Mouse (Mus musculus): ENCODE measurements around the gene Gm6588. TPM values are rescaled to one million over a fixed set of nuclear protein-coding genes. Genes with fewer than 3 reads are reported as not detected.
"Not testable (repeated sequence)": the region's sequence is repeated elsewhere in the genome, so short reads cannot be mapped to it uniquely, and the experiment has no call there.

Gene Gm6588
- total RNA-seq (2014; fragmentation: Nextera tagmentation): not detected in 2 replicates
- not detected in 2 replicates for total RNA-seq (2017)

- ATAC-seq (replicated peaks; ENCODE audit: poor library complexity, severe bottlenecking): no peak
These were observed at the start of gene Gm6588 for GRCm38 (mm10) chr5:112448747-112449440. Gm6588 (plus strand) TSS chr5:112449426.

DNA sequence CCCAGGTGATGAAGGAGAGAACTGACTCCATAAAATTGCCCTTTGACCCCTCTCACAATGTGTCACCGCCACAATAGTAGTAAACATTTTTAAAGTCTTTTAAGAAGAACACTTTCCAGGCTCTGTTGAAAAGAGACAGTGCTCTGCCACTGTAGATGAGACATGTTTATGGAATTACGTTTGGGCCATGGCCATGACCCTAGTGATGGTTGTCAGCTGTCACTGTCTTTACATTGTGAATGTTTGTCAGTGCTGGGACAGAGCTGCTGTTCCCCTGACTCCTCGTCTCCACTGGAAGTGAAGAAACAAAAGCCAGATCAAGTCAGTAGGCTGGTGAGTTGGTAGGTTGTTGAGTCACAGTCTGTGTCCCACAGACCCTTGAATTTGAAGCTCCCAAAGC lies 46.8 kb upstream of the Gm6588 start:
- no peak for ATAC-seq (replicated peaks; ENCODE audit: poor library complexity, severe bottlenecking)

- ATAC-seq (replicated peaks; ENCODE audit: poor library complexity, severe bottlenecking): no peak
These were observed 43.2 kb upstream of the Gm6588 start for GRCm38 (mm10) chr5:112406017-112406416.

DNA sequence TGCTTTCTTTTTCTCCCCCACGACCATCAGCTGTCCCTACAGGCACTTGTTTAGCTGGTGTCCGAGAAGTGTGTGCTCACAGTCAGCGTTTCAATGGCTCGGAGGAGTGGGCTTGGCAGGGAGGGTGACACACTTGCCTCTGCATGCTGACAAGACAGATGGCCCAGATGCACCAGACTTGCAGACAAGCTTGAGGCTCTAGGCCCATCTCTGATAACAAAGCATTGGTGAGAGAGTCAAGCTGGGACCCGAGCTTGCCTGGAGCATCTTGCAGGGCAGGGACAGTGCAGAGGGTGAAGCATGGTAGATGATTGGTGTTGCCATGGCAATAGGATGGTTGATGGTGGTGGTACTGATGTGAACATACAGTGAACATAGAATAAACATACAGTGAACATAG lies 40.0 kb upstream of the Gm6588 start:
- no peak for ATAC-seq (replicated peaks; ENCODE audit: poor library complexity, severe bottlenecking)

GRCm38 (mm10) chr5:112411072-112411471 lies 38.2 kb upstream of the Gm6588 start:
- ATAC-seq (replicated peaks; ENCODE audit: poor library complexity, severe bottlenecking): no peak

GRCm38 (mm10) chr5:112411514-112412335 lies 37.5 kb upstream of the Gm6588 start:
- ATAC-seq (replicated peaks; ENCODE audit: poor library complexity, severe bottlenecking): no peak

- not testable (repeated sequence) for ATAC-seq (replicated peaks; ENCODE audit: poor library complexity, severe bottlenecking)
These were observed 36.4 kb upstream of the Gm6588 start for GRCm38 (mm10) chr5:112412781-112413180.

DNA sequence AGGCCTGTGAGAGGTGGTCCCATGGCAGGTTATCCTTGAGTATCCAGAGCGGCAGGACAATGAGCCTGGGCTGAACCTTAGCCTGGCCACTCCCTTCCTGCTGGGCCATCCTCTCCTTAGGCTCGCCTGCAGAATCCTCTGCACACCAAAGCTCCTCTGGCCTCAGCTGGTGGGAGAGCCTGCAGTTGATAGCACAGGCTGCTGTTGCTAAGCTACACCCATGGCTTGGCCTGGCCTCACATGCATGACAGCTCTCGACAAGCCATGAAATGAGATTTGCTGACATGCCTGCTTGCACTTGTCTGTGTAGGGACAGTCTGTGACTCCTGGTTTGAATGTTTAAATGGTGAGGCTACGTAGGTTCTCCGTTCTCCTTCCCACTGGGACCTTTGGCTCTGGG lies 32.6 kb upstream of the Gm6588 start:
- ATAC-seq (replicated peaks; ENCODE audit: poor library complexity, severe bottlenecking): no peak

DNA sequence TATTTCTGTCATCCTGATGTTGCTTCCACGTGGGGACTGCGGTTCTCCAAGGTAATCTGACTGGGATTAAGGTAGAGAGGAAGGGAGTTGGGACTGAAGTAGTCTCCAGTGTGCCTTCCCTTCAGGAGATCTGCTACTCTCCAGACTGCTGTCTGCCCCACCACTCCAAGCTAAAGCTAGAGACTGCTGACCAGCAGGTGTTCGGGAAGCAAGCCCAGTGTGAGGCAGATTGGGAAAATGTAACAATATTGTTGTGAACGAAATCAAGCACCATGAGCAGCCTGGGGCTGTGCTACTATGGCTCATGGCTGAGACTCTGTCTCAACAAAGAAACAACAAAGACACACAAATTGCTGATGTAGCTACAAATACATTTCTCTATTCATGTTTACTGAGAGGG lies 31.2 kb upstream of the Gm6588 start:
- ATAC-seq (replicated peaks; ENCODE audit: poor library complexity, severe bottlenecking): no peak

DNA sequence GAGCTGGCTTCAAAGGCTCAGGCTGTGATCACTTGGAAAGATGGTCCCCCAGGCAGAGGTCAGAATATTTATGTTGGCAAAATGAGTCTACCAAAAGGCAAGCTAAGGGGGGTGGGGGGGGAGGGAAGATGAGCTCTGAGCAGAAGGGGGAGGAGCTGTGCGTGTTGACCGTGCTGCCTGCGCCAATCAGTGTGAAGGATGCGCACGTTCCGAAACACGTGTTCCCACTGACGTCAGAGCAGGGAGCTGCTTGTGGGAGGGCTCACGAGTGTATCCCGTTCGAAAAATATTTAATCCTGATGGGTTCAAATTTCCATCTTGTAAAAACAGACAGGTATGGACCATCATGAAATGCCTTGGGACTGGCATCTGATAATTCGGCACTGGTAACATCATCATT lies 29.7 kb upstream of the Gm6588 start:
- no peak for ATAC-seq (replicated peaks; ENCODE audit: poor library complexity, severe bottlenecking)

DNA sequence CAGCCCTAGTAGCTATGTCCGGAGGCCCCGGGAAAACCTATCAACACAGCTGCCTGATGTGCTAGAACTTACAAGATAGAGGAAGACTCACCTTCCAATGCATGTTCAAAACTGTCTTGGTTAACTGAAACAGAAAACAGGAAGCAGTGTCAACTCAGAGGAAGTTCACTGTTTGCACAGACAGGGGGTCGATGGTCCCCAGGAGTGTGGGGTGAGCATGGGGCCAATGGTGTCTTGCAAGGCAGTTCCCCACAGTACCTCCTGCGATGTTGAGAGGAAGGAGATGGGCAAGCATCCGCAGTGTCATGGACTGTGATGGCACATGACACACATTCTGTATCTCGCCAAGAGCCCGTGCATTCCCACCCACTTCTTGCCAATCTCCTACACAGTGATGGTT lies 22.6 kb upstream of the Gm6588 start:
- ATAC-seq (replicated peaks; ENCODE audit: poor library complexity, severe bottlenecking): peak; percentile 65

GRCm38 (mm10) chr5:112427283-112427682 lies 21.9 kb upstream of the Gm6588 start:
- ATAC-seq (replicated peaks; ENCODE audit: poor library complexity, severe bottlenecking): peak; percentile 38; the same call in 1 of the 2 replicates

- ATAC-seq (replicated peaks; ENCODE audit: poor library complexity, severe bottlenecking): peak; percentile 54
These were observed 20.3 kb upstream of the Gm6588 start for GRCm38 (mm10) chr5:112428944-112429343.

DNA sequence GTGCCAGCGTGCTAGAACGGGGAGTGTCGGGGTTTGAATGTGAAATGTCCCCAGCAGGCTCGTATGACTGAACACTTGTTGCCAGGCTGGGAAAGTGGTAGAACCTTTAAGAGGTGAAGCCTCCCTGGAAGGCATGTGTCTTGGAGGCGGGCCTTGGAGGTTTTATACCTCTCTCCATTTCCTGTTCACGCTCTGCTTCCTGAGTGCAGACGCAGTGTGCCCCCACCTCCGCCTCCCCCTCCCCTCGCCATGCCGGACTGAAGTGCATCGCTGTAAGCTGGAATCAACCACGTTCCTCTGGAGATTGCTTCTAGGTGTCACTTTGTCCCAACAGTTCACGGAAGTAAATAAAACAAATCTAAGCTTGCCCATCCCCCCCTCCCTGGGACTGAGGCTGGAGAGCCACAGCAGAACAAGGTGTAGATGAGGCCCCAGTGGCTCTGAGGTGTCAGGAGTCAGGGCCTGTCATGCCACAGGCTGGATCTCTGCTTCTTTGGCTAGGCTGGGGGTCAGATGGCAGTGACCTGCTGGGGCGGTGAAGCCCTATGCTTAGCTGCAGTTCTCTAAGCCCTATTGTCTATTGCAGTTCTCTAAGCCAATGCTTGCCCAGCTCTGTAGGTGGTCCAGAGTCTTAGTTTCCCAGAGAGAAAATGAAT lies 18.0 kb upstream of the Gm6588 start:
- no peak for ATAC-seq (replicated peaks; ENCODE audit: poor library complexity, severe bottlenecking)

- no peak for ATAC-seq (replicated peaks; ENCODE audit: poor library complexity, severe bottlenecking)
These were observed 17.2 kb upstream of the Gm6588 start for GRCm38 (mm10) chr5:112432033-112432432.

DNA sequence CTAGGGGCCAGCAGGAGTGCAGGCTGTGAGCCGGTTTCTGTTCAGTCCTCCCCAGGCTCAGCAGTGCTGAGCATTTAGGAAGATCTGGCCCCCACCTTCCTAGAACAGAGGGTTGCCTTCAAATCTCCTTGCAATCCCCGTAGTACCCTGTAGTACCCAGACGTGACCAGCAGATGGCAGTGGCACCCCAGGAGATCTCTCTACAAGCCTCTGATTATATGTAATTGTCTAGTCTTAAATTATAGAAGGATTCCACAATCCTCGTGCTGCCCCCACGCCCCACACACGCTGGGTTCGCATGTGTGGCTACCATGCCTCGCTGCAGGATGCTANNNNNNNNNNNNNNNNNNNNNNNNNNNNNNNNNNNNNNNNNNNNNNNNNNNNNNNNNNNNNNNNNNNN lies 16.2 kb upstream of the Gm6588 start:
- ATAC-seq (replicated peaks; ENCODE audit: poor library complexity, severe bottlenecking): peak; percentile 72

DNA sequence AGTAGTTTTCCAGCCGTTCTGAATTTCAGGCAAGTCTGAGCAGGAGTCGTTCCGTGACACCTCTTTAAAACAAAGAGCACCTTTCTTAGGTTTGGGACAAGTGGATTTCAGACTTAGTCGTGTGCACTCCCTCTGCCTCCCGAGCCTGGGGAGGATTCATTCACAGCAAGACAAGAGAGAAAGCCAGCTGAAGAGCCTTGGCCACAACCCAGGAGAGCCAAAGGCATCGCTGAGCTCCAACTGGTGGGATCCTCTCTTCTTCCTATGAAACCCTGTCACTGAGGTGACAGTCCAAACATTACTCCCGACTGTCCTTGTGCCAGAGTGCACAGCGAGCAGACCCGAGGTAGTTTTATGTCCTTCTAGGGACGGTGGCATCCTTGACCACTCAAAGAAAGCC lies 10.7 kb upstream of the Gm6588 start:
- ATAC-seq (replicated peaks; ENCODE audit: poor library complexity, severe bottlenecking): no peak

DNA sequence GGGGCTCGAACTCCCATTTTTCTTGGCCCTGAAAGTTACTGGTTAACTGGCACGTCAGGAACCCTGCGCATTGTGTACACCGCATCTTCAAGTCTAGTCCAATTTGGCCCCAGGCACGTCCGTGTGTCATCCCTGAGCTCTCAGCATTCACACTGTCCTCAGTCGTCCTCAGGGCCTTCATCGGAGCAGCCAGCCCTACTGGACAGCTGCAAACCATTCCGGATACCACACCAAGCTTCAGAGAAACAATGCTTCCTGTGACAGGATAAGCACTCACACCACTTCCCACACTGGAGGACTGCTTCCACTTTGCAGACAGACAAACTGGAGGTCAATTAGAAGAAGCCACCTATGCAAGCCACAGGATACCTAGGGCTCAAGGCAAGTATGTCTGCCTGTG lies 3.9 kb downstream of the Gm6588 start:
- no peak for ATAC-seq (replicated peaks; ENCODE audit: poor library complexity, severe bottlenecking)

DNA sequence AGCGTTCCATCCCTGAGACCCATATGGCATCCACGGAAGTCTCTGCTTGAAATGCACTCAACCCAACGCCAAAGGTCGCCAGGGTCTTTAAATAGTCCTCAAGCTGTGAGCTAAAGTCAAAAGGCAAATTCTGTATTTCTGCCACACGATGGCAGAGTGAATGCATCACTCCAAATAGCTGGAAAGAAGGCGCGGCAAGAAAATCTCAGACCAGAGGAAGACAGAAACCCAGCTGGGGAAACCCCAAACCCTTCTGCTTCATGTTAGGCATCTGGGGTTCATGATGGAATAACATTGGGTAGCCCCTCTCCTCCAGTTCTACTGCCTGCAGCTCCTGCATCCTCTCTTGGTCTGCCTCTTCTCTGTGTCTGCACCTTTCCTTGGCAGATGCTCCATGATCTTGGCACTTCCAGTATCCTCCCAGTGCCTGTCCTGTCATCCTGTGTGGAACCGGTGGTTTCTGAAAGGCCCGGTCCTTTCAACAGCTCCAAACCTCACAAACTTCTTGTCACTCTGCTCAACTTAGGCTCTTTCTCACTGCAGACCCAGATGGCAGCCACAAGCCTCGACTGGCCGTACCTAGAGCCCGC lies 5.8 kb downstream of the Gm6588 start:
- ATAC-seq (replicated peaks; ENCODE audit: poor library complexity, severe bottlenecking): no peak

- ATAC-seq (replicated peaks; ENCODE audit: poor library complexity, severe bottlenecking): no peak
These were observed 10.7 kb downstream of the Gm6588 start for GRCm38 (mm10) chr5:112459903-112460302.

DNA sequence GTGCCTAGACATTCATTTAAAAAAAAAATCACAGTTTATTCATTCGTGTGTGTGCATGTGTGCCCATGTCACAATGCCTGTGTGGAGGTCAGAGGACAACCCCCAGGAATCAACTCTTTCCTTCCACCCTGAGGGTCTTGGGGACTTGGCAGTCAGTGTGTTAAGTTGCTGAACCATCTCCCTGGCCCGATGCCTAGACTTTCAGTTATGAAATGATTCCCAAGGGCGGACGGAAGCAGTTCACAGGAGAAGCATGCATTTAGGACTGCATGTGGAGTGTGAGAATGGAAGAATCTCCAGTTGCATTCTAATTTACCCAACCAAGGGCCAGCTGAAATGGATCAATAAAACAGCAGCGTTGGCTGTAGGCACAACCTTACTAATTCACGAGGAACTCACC lies 17.1 kb downstream of the Gm6588 start:
- ATAC-seq (replicated peaks; ENCODE audit: poor library complexity, severe bottlenecking): no peak
